22 mouse cellular contexts compared by ENCODE assay signal in genomic region chr11:93963013-93963412, GRCm38 (mm10). TPM values are rescaled to one million over a fixed set of nuclear protein-coding genes. Genes with fewer than 3 reads are reported as not detected.
A peak's percentile ranks its signal among the peaks of the same experiment; 100 is the strongest.
DNase-seq lines count a peak whose midpoint lies in the region; TF ChIP-seq lines count a peak whose summit lies in the region.
"Had no signal": no experiment of that assay in that cellular context is flagged by ENCODE, and none has a peak within 500 bp of the region (broad histone marks: within the 10 kb centered on the region; RNA-seq: fewer than 3 reads in every experiment).

No protein-coding gene starts in this region.

- peak; percentile 40 to 55 for DNase-seq in lung, adult 18-20 months
- DNase-seq in lung, adult 2 months = no peak
- peak; percentile 54 for DNase-seq in NIH3T3 (ENCODE audit: low read depth)
- DNase-seq in lung, postnatal 25 days (ENCODE audit: low spot score) = peak; percentile 44
- DNase-seq in urinary bladder, adult 18-20 months (ENCODE audit: low spot score in 2 of 2) = no peak
- no peak for DNase-seq in adrenal gland, adult 8-10 months
- no peak for DNase-seq in retina, postnatal 1 day
- DNase-seq: cerebellum, adult 8-10 months; cerebellum, postnatal 36 days; embryo, embryonic 11 days; heart, adult 2 months; heart, postnatal 14 days; kidney, adult 18-20 months; left cerebral cortex, postnatal 4 days; right cerebral cortex, postnatal 14 days; spleen, adult 18-20 months had no signal

- no peak overlapping the region for H3K4me3 ChIP-seq in lung, adult 2 months (replicated peaks; ENCODE audit: extremely low read depth, low read depth, low read length)
- H3K4me3 ChIP-seq: embryonic facial prominence, embryonic 15.5 days; forebrain, embryonic 15.5 days; heart, adult 2 months; heart, embryonic 13.5 days; hindbrain, embryonic 12.5 days; limb, embryonic 15.5 days; midbrain, embryonic 10.5 days had no signal

- TF ChIP-seq POLR2A in lung, adult 2 months (IDR thresholded peaks at IDR 0.05; ENCODE audit: borderline replicate concordance, extremely low read depth, low read depth, low read length) = no peak

- no peak for TF ChIP-seq CTCF in lung, adult 2 months (IDR thresholded peaks at IDR 0.05; ENCODE audit: insufficient read depth, low read length)

- no peaks in the 10 kb centered on the region for H3K4me1 ChIP-seq in lung, adult 2 months (ENCODE audit: control insufficient read depth, insufficient read depth, low read length)

- 75% methylated on average over 4 of the region's 4 CpGs for WGBS in lung, adult 2 months

RNA-seq across cellular contexts. Expression of gene Gm20390, which starts 5.1 kb away (rescaled TPM):
- 8.2 and 8.5 TPM in 2 replicates for polyA plus RNA-seq in lung, adult 2 months (2012; rRNA removed)
- 100 to 1,000 TPM in 1 of 4 experiments, 10 to 100 TPM in 3; 71.9 to 117 (median 88.3) TPM for total RNA-seq in adrenal gland, adult 8-10 months (2022)

RNA-seq across cellular contexts. Expression of gene Nme1, which starts 5.3 kb away (rescaled TPM):
- polyA plus RNA-seq in lung, adult 2 months (2012; rRNA removed) = 42.7 and 73.7 TPM in 2 replicates
- total RNA-seq in adrenal gland, adult 8-10 months (2022) = 10 to 100 TPM; 36.1 to 56.6 (median 44.8) TPM

RNA-seq across cellular contexts. Expression of gene Nme2, which starts 7.0 kb away (rescaled TPM):
- 107 and 124 TPM in 2 replicates for polyA plus RNA-seq in lung, adult 2 months (2012; rRNA removed)
- 100 to 1,000 TPM; 422 to 501 (median 468) TPM for total RNA-seq in adrenal gland, adult 8-10 months (2022)

RNA-seq across cellular contexts. Expression of gene Spag9, which starts 32.9 kb away (rescaled TPM):
- 23.1 and 33.9 TPM in 2 replicates for polyA plus RNA-seq in lung, adult 2 months (2012; rRNA removed)
- 100 to 1,000 TPM in 2 of 4 experiments, 10 to 100 TPM in 2; 93.5 to 138 (median 115) TPM for total RNA-seq in adrenal gland, adult 8-10 months (2022)

Comparison
In these comparisons a context has a peak if more than half of its experiments do, and no peak if none do; other contexts are left out.
1. DNase-seq: peak in lung, adult 18-20 months (2 of 2), NIH3T3 (single experiment) and lung, postnatal 25 days (single experiment); none in lung, adult 2 months (single experiment), urinary bladder, adult 18-20 months (0 of 2), adrenal gland, adult 8-10 months (single experiment) and retina, postnatal 1 day (single experiment).